Mouse (Mus musculus) E14TG2a.4 (cell line): ENCODE data around the gene Slc51b.
A peak's percentile ranks its signal among the peaks of the same experiment; 100 is the strongest.

ENCODE experiments used
- CTCF ChIP-seq: conservative IDR thresholded peaks from 2 replicates; pipeline ENCODE4 v1.5.1; 2014; ENCODE audit warnings: low read length
- NANOG ChIP-seq: IDR thresholded peaks from 2 replicates; pipeline ENCODE4 v1.6.1; 2014; ENCODE audit warnings: borderline replicate concordance, low read length, mixed read lengths
- POU5F1 ChIP-seq: IDR thresholded peaks from 2 replicates; pipeline ENCODE4 v1.6.1; 2014; ENCODE audit warnings: low read length, borderline replicate concordance

DNA sequence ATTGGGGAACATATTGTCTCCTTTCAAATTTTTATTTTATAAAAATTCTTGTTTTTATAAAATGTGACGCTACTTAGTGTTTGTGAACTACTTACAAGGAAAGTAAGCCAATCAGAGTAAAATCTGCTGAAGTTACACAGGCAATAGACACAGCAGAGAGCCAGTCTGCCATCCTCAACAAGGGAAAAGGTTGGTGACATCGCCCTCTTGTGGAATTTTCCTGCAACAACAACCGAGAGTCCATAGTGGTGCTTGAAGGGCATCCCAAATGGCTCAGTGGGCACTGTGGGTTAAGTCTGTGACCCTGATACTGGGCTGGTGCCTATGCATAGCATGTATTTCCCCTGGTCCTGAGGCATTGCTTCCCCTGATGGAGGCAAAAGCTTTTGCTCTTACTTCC, 9.5 kb upstream of the Slc51b start:
- TF ChIP-seq CTCF = peak; percentile 85
- no peak for TF ChIP-seq NANOG
- no peak for TF ChIP-seq POU5F1
